Mouse (Mus musculus) stomach, postnatal 0 days (tissue): ENCODE measurements around the gene Pak1ip1.

Experiments
- CTCF ChIP-seq: IDR thresholded peaks from 2 replicates; pipeline ENCODE4 v1.5.1; 2016; ENCODE audit warnings: antibody characterized with exemption, low read depth, mild to moderate bottlenecking, moderate library complexity
- EP300 ChIP-seq: optimal IDR thresholded peaks from 2 replicates; pipeline ENCODE3; 2016; ENCODE audit warnings: antibody characterized with exemption

DNA sequence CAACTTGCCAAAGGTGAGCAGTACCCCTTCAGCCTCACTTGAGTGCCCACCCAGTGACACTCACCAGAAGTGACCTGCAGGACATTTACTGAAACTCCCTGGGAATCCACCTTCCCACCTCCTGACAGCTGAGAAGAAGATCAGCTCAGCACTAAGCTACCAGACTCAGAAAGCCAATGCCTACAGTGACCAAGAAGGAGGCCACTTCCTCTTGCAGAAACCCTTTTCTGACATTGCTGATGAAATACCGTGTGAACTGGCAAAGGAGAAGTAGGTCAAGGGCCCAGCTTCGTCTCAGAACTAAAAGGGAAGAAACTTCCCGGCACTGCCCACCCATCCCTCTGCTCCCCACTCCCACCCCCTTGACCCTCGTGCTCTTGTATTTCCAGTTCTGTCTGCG lies 32.3 kb upstream of the Pak1ip1 start:
- TF ChIP-seq CTCF = no peak
- TF ChIP-seq EP300 = no peak
